Mouse (Mus musculus) natural killer cell, adult 2 months (primary cell): ENCODE data around the gene Lcn11.

Experiments
- DNase-seq, 2 experiments: peaks; one replicate each; pipeline ENCODE4 v3.0.0; 2022; ENCODE audit warnings: low spot score in 2 of 2

Lcn11 gene

GRCm38 (mm10) chr2:25824751-25825150, 47.9 kb downstream of the Lcn11 start:
- no peak for DNase-seq

- DNase-seq = no peak
These were observed 51.6 kb downstream of the Lcn11 start for GRCm38 (mm10) chr2:25828344-25828947.
